27 mouse cellular contexts compared by ENCODE assay signal in genomic region chr1:180877466-180877865, GRCm38 (mm10). TPM values are rescaled to one million over a fixed set of nuclear protein-coding genes. Genes with fewer than 3 reads are reported as not detected.
DNase-seq lines count a peak whose midpoint lies in the region; ATAC-seq and TF ChIP-seq lines count a peak whose summit lies in the region.
"Had no signal": no experiment of that assay in that cellular context is flagged by ENCODE, and none has a peak within 500 bp of the region (broad histone marks: within the 10 kb centered on the region; RNA-seq: fewer than 3 reads in every experiment).

No protein-coding gene starts in this region.

- TF ChIP-seq EP300 in stomach, postnatal 0 days (optimal IDR thresholded peaks at IDR 0.05): no peak

- 82% methylated on average over 4 of the region's 4 CpGs for WGBS in intestine, postnatal 0 days
- WGBS in intestine, embryonic 15.5 days: 70% methylated on average over 4 of the region's 4 CpGs
- 76% methylated on average over 4 of the region's 4 CpGs for WGBS in stomach, postnatal 0 days

- no peaks in the 10 kb centered on the region for H3K27me3 ChIP-seq in intestine, postnatal 0 days (replicated peaks; ENCODE audit: control insufficient read depth, insufficient read depth, low read length)
- no peaks in the 10 kb centered on the region for H3K27me3 ChIP-seq in intestine, embryonic 15.5 days (replicated peaks)
- no peaks in the 10 kb centered on the region for H3K27me3 ChIP-seq in testis, adult 2 months (ENCODE audit: control insufficient read depth, insufficient read depth, low read length)
- no peaks in the 10 kb centered on the region for H3K27me3 ChIP-seq in stomach, postnatal 0 days (ENCODE audit: control insufficient read depth, insufficient read depth, low read length)
- H3K27me3 ChIP-seq: embryonic facial prominence, embryonic 15.5 days; forebrain, embryonic 15.5 days; hindbrain, embryonic 12.5 days had no signal

- H3K4me1 ChIP-seq in intestine, postnatal 0 days (replicated peaks; ENCODE audit: control insufficient read depth, insufficient read depth, low read length): no peaks in the 10 kb centered on the region
- H3K4me1 ChIP-seq in intestine, embryonic 15.5 days (replicated peaks): no peaks in the 10 kb centered on the region
- H3K4me1 ChIP-seq in testis, adult 2 months (ENCODE audit: control insufficient read depth, insufficient read depth, low read length): no peaks in the 10 kb centered on the region; the same call in 1 of the 2 replicates
- no peaks in the 10 kb centered on the region for H3K4me1 ChIP-seq in stomach, postnatal 0 days (replicated peaks; ENCODE audit: control insufficient read depth, insufficient read depth)
- H3K4me1 ChIP-seq: embryonic facial prominence, embryonic 15.5 days; forebrain, embryonic 15.5 days; hindbrain, embryonic 12.5 days had no signal

- H3K36me3 ChIP-seq in intestine, postnatal 0 days (ENCODE audit: control insufficient read depth, insufficient read depth): no peaks in the 10 kb centered on the region
- no peaks in the 10 kb centered on the region for H3K36me3 ChIP-seq in intestine, embryonic 15.5 days
- H3K36me3 ChIP-seq in testis, adult 2 months (ENCODE audit: control insufficient read depth, insufficient read depth, low read length): no peaks in the 10 kb centered on the region
- no peaks in the 10 kb centered on the region for H3K36me3 ChIP-seq in stomach, postnatal 0 days (ENCODE audit: control insufficient read depth, insufficient read depth, low read length)
- H3K36me3 ChIP-seq: embryonic facial prominence, embryonic 15.5 days; forebrain, embryonic 15.5 days; G1E; heart, embryonic 10.5 days; hindbrain, embryonic 12.5 days had no signal

- ATAC-seq in intestine, postnatal 0 days: no peak
- ATAC-seq in intestine, embryonic 15.5 days: no peak
- no peak for ATAC-seq in stomach, postnatal 0 days (ENCODE audit: low FRiP score, low TSS enrichment)
- ATAC-seq: forebrain, embryonic 15.5 days; hindbrain, embryonic 16.5 days; inflammation-experienced regulatory T-cells, adult 6 months had no signal

- no peak overlapping the region for H3K27ac ChIP-seq in intestine, postnatal 0 days (ENCODE audit: low read depth, low read length)
- H3K27ac ChIP-seq in intestine, embryonic 15.5 days: no peak overlapping the region
- no peak overlapping the region for H3K27ac ChIP-seq in testis, adult 2 months (ENCODE audit: control insufficient read depth, insufficient read depth, low read depth, low read length)
- no peak overlapping the region for H3K27ac ChIP-seq in stomach, postnatal 0 days (replicated peaks)
- H3K27ac ChIP-seq: embryonic facial prominence, embryonic 15.5 days; forebrain, embryonic 15.5 days; heart, embryonic 10.5 days; hindbrain, embryonic 12.5 days had no signal

- DNase-seq in testis, postnatal 14 days (ENCODE audit: low spot score): no peak
- peak; percentile 72 for DNase-seq in R1 (ENCODE audit: low read depth, low spot score)
- DNase-seq in stomach, postnatal 0 days (ENCODE audit: low spot score): no peak
- DNase-seq in kidney, postnatal 4 days: no peak
- DNase-seq in lung, postnatal 14 days: no peak
- DNase-seq: adrenal gland, postnatal 14 days; cerebellum, adult 2 months; cerebellum, postnatal 14 days; embryo, embryonic 11 days; gastrocnemius, postnatal 10 days; heart, adult 18-20 months; heart, postnatal 10 days; heart, postnatal 4 days had no signal

- TF ChIP-seq CTCF in intestine, postnatal 0 days (IDR thresholded peaks at IDR 0.05; ENCODE audit: low read depth): peak; percentile 28; the same call in 1 of the 2 replicates
- peak; percentile 42; the same call in 1 of the 2 replicates for TF ChIP-seq CTCF in testis, adult 2 months (IDR thresholded peaks at IDR 0.05; ENCODE audit: control insufficient read depth, insufficient read depth, insufficient replicate concordance, low read depth, low read length)
- peak; percentile 44 for TF ChIP-seq CTCF in stomach, postnatal 0 days (IDR thresholded peaks at IDR 0.05; ENCODE audit: low read depth)

- H3K9ac ChIP-seq in intestine, postnatal 0 days (ENCODE audit: low read depth, low read length): no peak overlapping the region
- H3K9ac ChIP-seq in intestine, embryonic 15.5 days: no peak overlapping the region
- no peak overlapping the region for H3K9ac ChIP-seq in stomach, postnatal 0 days (ENCODE audit: low read length)
- H3K9ac ChIP-seq: embryonic facial prominence, embryonic 15.5 days; forebrain, embryonic 15.5 days; hindbrain, embryonic 12.5 days had no signal

- H3K4me2 ChIP-seq in intestine, postnatal 0 days (replicated peaks; ENCODE audit: low read depth): no peak overlapping the region
- no peak overlapping the region for H3K4me2 ChIP-seq in intestine, embryonic 15.5 days (replicated peaks)
- no peak overlapping the region for H3K4me2 ChIP-seq in stomach, postnatal 0 days (replicated peaks; ENCODE audit: low read depth)
- H3K4me2 ChIP-seq: embryonic facial prominence, embryonic 15.5 days; forebrain, embryonic 15.5 days; hindbrain, embryonic 12.5 days had no signal

- no peak overlapping the region for H3K4me3 ChIP-seq in intestine, postnatal 0 days (ENCODE audit: low read depth, low read length)
- H3K4me3 ChIP-seq in intestine, embryonic 15.5 days (replicated peaks): no peak overlapping the region
- no peak overlapping the region for H3K4me3 ChIP-seq in testis, adult 2 months (ENCODE audit: control insufficient read depth, low read depth, low read length)
- no peak overlapping the region for H3K4me3 ChIP-seq in stomach, postnatal 0 days (ENCODE audit: low read depth, low read length)
- H3K4me3 ChIP-seq: embryonic facial prominence, embryonic 15.5 days; forebrain, embryonic 15.5 days; heart, embryonic 10.5 days; hindbrain, embryonic 12.5 days had no signal

- no peaks in the 10 kb centered on the region for H3K9me3 ChIP-seq in intestine, postnatal 0 days (ENCODE audit: control insufficient read depth)
- no peaks in the 10 kb centered on the region for H3K9me3 ChIP-seq in intestine, embryonic 15.5 days
- H3K9me3 ChIP-seq in stomach, postnatal 0 days (ENCODE audit: control insufficient read depth, low read length): no peaks in the 10 kb centered on the region
- H3K9me3 ChIP-seq: embryonic facial prominence, embryonic 15.5 days; forebrain, embryonic 15.5 days; G1E; heart, embryonic 10.5 days; hindbrain, embryonic 12.5 days had no signal

- TF ChIP-seq POLR2A in testis, adult 2 months (IDR thresholded peaks at IDR 0.05; ENCODE audit: control insufficient read depth, low read depth, low read length): no peak

RNA-seq across cellular contexts. Expression of gene Lefty2, which starts 15.4 kb away (rescaled TPM):
- not detected in 2 replicates for polyA plus RNA-seq in intestine, postnatal 0 days (2015; fragmentation: Nextera tagmentation; extraction: Ambion mirVana)
- 0.05 and 0.09 TPM in 2 replicates for polyA plus RNA-seq in intestine, embryonic 15.5 days (2015; fragmentation: Nextera tagmentation; extraction: Ambion mirVana)
- polyA plus RNA-seq in testis, adult 2 months (2012; rRNA removed): 0.17 and 0.18 TPM in 2 replicates
- 0.13 and 0.15 TPM in 2 replicates for polyA plus RNA-seq in stomach, postnatal 0 days (2015; fragmentation: Nextera tagmentation; extraction: Ambion mirVana)
- polyA plus RNA-seq: C2C12; embryonic facial prominence, embryonic 11.5 days; forebrain, embryonic 11.5 days; G1E; heart, embryonic 14.5 days; inflammation-experienced regulatory T-cells, adult 6 months had no signal

RNA-seq across cellular contexts. Expression of gene Sde2, which starts 26.5 kb away (rescaled TPM):
- 13.3 and 16.7 TPM in 2 replicates for polyA plus RNA-seq in intestine, postnatal 0 days (2015; fragmentation: Nextera tagmentation; extraction: Ambion mirVana)
- 31.5 and 31.7 TPM in 2 replicates for polyA plus RNA-seq in intestine, embryonic 15.5 days (2015; fragmentation: Nextera tagmentation; extraction: Ambion mirVana)
- polyA plus RNA-seq in testis, adult 2 months (2012; rRNA removed): 9.1 and 11.1 TPM in 2 replicates
- 18.8 and 20.0 TPM in 2 replicates for polyA plus RNA-seq in stomach, postnatal 0 days (2015; fragmentation: Nextera tagmentation; extraction: Ambion mirVana)

RNA-seq across cellular contexts. Expression of gene Pycr2, which starts 26.6 kb away (rescaled TPM):
- polyA plus RNA-seq in intestine, postnatal 0 days (2015; fragmentation: Nextera tagmentation; extraction: Ambion mirVana): 24.5 and 26.3 TPM in 2 replicates
- polyA plus RNA-seq in intestine, embryonic 15.5 days (2015; fragmentation: Nextera tagmentation; extraction: Ambion mirVana): 71.4 and 82.4 TPM in 2 replicates
- 8.6 and 9.7 TPM in 2 replicates for polyA plus RNA-seq in testis, adult 2 months (2012; rRNA removed)
- 62.6 and 63.7 TPM in 2 replicates for polyA plus RNA-seq in stomach, postnatal 0 days (2015; fragmentation: Nextera tagmentation; extraction: Ambion mirVana)

RNA-seq across cellular contexts. Expression of gene Lefty1, which starts 57.4 kb away (rescaled TPM):
- polyA plus RNA-seq in intestine, postnatal 0 days (2015; fragmentation: Nextera tagmentation; extraction: Ambion mirVana): 0.90 and 1.3 TPM in 2 replicates
- 2.2 and 2.4 TPM in 2 replicates for polyA plus RNA-seq in intestine, embryonic 15.5 days (2015; fragmentation: Nextera tagmentation; extraction: Ambion mirVana)
- 1.5 and 2.0 TPM in 2 replicates for polyA plus RNA-seq in testis, adult 2 months (2012; rRNA removed)
- polyA plus RNA-seq in stomach, postnatal 0 days (2015; fragmentation: Nextera tagmentation; extraction: Ambion mirVana): 6.1 TPM in 2 replicates
- polyA plus RNA-seq: G1E; inflammation-experienced regulatory T-cells, adult 6 months had no signal
